Mouse (Mus musculus) spleen, postnatal 36 days (tissue): ENCODE results near the gene Rtcb.

Source experiments
- DNase-seq, 2 experiments: peaks; one replicate each; pipeline ENCODE4 v3.0.0; 2022; ENCODE audit warnings: low spot score in 2 of 2, mixed read lengths in 1 of 2

Rtcb gene

DNA sequence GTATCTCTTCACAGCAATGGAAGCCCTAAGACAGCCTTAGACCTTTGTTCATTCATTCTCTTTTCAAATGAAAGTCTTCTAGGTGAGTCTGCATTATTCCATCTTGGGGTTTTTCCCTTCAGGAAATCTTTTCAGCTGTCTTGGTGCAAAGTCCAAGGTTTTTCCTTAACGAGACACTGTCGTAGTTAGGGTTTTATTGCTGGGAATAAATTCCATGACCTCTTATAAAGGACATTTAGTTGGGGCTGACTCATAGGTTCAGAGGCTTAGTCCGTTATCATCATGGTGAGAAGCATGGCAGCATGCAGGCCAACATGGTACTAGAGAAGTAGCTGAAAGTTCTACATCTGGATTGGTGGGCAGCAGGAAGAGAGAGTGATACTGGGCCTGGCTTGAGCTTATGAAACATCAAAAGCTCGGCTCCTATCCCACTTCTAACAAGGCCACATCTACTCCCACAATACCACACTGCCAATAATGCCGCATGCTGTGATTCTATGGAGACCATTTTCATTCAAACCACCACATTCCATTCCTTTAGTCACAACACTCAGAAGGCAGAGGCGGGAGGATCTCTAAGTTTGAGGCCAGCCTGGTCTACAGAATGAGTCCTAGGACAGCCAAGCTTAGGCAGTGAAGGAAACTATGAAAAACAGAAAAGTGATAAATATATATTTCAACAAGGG, 21.2 kb downstream of the Rtcb start:
- no peak for DNase-seq

DNA sequence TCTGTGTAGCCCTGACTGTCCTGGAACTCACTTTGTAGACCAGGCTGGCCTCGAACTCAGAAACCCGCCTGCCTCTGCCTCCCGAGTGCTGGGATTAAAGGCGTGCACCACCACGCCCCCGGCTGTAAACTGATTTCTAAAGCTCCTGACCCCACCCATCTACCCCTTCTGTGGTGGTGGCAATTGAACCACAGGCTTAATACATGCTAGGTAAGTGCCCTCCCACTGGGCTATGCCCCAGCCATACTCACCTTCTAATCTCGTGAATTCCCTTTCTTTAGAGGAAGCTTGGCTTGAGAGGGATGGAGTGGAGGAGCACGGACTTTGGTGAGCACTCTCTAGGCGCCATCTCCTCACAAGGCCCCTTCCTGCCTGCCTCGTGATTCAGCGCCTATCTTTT, 27.7 kb downstream of the Rtcb start:
- no peak for DNase-seq

DNA sequence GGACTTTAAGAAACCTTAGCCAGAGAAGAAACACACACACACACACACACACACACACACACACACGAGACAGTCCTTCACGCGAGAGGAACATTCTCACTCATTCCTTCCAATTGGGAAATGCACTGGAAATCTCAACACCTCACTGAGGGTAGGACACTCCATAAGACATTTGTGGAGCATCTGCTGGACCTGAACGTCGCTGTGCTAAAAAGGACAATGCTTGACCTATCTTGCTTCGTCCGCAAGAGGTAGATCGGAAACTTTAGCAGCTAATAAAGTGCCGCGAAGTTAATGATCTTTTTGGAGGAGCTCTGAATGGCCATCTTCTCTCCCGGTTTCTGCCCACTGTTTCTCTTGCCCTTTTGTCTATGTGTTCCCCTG, 28.4 kb downstream of the Rtcb start:
- DNase-seq = no peak

DNA sequence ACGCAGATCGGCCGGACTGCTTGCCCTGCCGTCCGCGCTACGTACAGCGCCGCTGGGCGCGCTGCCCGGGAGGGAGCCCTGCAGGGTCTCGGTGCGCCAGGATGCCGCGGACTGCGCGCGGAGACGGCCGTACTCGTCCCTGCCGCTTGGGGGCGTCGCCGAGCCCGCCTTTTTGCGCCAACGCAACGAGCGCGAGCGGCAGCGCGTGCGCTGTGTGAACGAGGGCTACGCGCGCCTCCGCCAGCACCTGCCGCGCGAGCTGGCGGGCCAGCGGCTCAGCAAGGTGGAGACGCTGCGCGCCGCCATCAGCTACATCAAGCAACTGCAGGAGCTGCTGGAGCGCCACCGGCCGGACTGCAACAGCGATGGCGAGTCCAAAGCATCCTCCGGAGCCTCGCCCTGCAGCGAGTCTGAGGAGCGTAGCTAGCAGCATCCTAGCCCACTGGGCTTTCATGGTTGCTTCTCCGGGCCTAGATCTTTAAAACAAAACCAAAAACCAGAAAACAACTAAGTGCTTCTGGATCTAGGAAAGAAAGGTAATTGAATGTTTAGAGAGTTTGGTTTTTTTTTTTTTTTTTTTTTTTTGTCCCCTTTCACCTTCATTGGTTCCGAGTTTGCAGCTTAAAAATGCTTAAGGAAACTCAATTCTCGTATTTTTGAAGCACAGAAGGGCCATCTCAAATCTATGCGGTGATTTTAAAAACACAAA, 29.0 kb downstream of the Rtcb start:
- DNase-seq = peak; percentile 66 to 69

DNA sequence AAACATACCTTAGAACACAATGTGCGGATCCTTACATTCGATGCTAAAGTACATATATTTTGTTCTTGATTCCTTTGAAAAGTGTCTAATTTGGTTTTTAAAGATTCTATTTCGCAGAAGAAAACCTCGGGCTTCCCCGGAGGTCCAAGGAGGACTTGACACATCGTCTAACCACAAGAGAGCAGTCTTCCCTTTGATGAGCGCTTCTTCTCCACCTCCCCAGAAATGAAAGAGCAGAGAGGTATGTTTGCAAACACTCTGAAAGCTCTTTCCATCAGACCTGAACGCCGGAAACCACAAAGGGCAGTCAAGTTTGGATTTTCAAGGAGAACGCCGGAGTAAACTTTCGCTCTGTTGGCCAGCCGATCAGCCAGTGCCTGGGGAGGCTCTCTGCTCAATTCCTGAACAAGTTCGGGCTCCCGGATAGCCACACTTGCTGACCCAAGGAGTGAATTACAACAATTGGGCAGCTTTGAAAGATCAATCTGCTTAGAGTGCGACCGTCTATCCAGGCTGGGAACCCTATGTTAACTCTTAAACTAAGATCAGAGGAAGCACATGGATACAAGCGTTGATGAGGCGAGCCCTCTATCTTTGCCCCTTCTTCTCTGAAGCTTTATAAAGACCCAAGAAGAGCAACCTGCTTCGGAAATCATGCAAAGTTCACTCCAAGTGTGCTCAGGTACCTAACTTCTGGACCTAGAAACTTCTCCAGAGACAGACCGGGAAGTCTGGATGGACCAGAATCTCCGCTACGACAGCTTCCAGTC, 29.8 kb downstream of the Rtcb start, which contains the start of gene Ascl4:
Gene Ascl4 (plus strand): TSS at position 6 of the 770 bp plus-strand sequence.
- peak; percentile 15 to 19 for DNase-seq

DNA sequence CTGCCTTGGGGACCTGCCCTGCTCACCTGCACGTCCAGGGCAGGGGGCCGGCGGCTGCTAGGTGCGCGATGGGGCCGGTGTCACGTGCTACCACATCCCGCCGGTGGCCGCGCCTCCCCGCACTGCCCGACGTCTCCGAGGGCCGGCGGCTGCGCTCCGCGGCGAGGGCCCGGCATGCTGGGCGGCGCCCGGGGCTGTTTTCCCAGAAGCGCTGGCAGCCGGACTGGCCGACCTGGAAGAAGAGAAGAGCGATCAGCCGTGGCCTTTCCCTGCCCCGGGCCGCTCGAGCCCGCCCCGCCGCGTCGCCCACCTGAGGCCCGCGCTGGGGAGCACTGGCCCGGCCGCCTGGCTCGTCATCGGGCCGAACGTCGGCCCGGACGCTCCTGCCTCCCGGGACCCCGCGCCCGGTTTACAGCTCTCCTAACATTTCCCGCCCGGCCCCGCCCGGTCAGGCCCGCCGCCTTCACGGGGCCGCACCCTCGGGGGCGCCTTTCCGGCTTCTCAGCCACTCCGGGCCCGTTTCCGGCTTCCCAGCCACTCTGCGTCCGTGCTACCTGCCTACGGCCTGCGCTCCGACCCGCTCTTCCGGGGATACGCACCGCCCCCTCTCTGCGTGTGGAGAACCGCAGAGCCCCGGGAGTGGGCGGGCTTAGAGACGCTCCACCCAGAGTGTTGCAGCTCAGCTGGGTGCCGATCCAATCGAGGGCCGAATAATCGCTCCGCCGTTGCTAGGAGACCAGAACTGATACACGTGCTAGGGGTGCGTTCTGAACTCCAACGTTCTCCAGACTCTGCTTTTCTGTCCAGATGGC, 40.9 kb downstream of the Rtcb start, which contains the start of gene Prdm4:
Gene Prdm4 (minus strand): TSS at position 645 of the 812 bp plus-strand sequence.
- peak; percentile 97 to 98 for DNase-seq
